Mouse (Mus musculus): ENCODE results near the gene Ddx27.

Gene Ddx27

GRCm38 (mm10) chr2:167062965-167063880 lies 48.2 kb downstream of the Ddx27 start, which contains the start of gene Znfx1:
TSS of gene Znfx1 (minus strand) at chr2:167063015.
- peak; percentile 79 for DNase-seq (ENCODE audit: low read depth)

GRCm38 (mm10) chr2:167063906-167064496 lies 49.0 kb downstream of the Ddx27 start:
- DNase-seq (ENCODE audit: low read depth): no peak

- DNase-seq (ENCODE audit: low read depth): no peak
Measured at GRCm38 (mm10) chr2:167064601-167065295, 49.8 kb downstream of the Ddx27 start.

- no peak for DNase-seq (ENCODE audit: low read depth)
Measured at GRCm38 (mm10) chr2:167066031-167066430, 51.0 kb downstream of the Ddx27 start.

- no peak for DNase-seq (ENCODE audit: low read depth)
Measured at GRCm38 (mm10) chr2:167066528-167067516, 51.8 kb downstream of the Ddx27 start.

DNA sequence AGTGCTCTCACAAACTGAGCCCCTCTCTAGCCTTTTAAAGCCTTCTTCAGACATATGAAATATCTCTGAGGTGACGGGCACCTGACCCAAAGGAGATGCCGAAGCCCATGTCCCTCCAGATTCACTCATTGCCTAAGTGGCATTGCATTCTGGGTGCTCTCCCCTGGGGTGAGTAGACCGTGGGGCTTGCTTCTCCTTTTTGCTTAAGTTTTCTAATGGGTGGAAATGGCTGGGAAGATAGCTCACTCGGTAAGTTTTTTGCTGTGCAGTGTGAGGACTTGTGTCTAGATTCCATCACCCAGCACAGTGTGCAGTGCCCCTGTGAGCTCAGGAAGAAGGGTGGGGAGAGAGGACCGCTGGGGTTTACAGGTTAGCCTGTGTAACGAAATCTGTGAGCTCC lies 52.6 kb downstream of the Ddx27 start:
- no peak for DNase-seq (ENCODE audit: low read depth)

- no peak for DNase-seq (ENCODE audit: low read depth)
Measured at GRCm38 (mm10) chr2:167070341-167070740, 55.3 kb downstream of the Ddx27 start.

- DNase-seq (ENCODE audit: low read depth): no peak
Measured at GRCm38 (mm10) chr2:167071266-167071640, 56.3 kb downstream of the Ddx27 start.

- DNase-seq (ENCODE audit: low read depth): peak; percentile 82
Measured at GRCm38 (mm10) chr2:167071641-167072601, 56.9 kb downstream of the Ddx27 start.

DNA sequence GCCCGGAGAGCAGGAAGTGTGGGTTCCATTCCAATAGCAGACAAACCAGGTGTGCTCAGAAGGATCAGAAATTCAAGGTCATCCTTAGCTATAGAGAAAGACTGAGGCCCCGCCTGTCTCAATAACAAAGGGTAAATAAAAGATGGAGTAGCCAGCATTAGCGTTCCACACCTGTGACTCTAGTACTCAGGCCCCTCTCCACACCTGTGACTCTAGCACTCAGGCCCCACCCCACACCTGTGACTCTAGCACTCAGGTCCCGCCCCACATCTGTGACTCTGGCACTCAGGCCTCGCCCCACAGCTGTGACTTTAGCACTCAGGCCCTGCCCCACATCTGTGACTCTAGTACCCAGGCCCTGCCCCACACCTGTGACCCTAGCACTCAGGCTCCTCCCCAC lies 59.6 kb downstream of the Ddx27 start:
- no peak for DNase-seq (ENCODE audit: low read depth)

- DNase-seq (ENCODE audit: low read depth): no peak
Measured at GRCm38 (mm10) chr2:167076352-167076751, 61.4 kb downstream of the Ddx27 start.

DNA sequence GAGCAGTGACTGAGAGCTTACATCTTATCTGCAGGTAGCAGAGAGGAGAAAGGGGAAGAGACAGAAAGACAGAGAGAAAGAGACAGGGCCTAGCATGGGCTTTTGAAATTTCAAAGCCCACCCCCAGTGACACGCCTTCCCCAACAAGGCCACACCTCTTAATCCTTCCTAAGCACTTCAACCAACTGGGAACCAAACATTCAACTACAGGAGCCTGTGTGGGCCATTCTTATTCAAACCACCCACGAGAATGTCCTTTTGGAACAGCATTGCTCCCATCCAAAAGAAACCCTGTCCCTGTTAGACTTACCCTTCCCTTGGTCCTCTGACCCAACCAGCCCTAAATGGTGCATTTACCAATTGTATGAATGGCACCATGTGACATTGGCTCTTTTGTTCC lies 61.8 kb downstream of the Ddx27 start:
- DNase-seq (ENCODE audit: low read depth): no peak

GRCm38 (mm10) chr2:167077199-167077962 lies 62.4 kb downstream of the Ddx27 start:
- no peak for DNase-seq (ENCODE audit: low read depth)

GRCm38 (mm10) chr2:167078486-167078885 lies 63.5 kb downstream of the Ddx27 start:
- no peak for DNase-seq (ENCODE audit: low read depth)

GRCm38 (mm10) chr2:167078931-167079495 lies 64.0 kb downstream of the Ddx27 start:
- DNase-seq (ENCODE audit: low read depth): peak; percentile 27

- peak; percentile 50 for DNase-seq (ENCODE audit: low read depth)
Measured at GRCm38 (mm10) chr2:167079535-167080257, 64.7 kb downstream of the Ddx27 start.

DNA sequence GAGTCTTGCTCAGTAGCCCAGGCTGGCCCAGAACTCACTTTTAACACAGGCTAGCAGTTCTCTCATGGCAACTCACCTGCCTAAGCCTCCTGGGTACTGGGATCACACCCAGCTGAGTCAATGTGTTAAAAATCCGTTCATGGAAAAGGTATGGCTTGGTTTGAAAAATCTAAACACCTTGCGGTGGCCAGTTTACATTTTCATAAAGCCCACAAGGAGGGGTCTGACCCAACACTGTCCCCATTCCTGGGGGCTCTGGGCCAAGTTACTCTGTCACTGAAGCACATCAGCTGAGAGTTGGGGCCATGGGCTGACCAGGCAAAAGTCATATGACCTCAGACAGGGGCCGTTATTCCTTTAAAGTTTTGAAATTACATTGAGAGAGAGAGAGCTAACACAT lies 65.4 kb downstream of the Ddx27 start:
- no peak for DNase-seq (ENCODE audit: low read depth)

GRCm38 (mm10) chr2:167081135-167081534 lies 66.1 kb downstream of the Ddx27 start:
- DNase-seq (ENCODE audit: low read depth): no peak

GRCm38 (mm10) chr2:167081639-167082038 lies 66.6 kb downstream of the Ddx27 start:
- DNase-seq (ENCODE audit: low read depth): no peak

All from fibroblast of lung, adult 2 months (primary cell).